8 mouse cellular contexts compared by ENCODE assay signal in the genomic region with DNA sequence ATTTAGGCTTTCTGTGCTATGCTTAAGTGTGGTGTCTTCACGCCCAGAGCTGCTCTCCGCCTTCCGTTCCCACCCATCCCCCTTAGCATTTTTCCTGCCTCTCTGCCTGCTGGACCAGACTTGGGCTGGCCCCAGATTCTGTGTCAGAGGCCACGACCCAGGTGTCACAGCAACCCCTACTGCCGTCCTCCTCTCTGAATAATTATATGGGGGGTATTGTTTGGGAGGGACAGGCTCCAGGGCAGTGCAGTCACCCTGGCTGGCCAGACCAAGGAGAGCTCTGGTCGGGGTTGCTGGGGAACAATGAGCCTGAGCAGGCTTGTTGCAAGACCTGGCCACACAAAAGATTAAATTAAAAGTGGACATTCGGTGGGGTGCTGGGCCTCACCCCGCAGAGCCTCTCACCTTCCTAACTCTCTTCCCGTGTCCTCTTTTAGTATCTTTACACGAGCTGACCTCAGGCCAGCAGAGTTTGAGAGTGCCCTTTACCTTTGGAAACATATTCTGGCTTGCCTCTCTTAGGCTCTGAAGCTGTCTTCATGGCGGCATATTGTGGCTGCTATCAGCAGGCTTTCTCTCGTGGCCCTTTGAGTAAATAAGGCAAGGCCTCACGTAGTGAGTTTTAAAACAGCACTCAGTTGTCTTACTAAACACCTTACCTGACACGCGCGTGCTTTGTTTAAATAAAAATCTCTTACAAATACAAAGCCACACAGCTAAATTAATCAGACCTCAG. TPM values are rescaled to one million over a fixed set of nuclear protein-coding genes. Genes with fewer than 3 reads are reported as not detected.
DNase-seq lines count a peak whose midpoint lies in the region; ATAC-seq and TF ChIP-seq lines count a peak whose summit lies in the region.

No protein-coding gene starts in this region.

- 14% methylated on average over 16 of the region's 16 CpGs for WGBS in forebrain, embryonic 10.5 days
- 15% methylated on average over 16 of the region's 16 CpGs for WGBS in forebrain, embryonic 13.5 days
- 41% methylated on average over 16 of the region's 16 CpGs for WGBS in heart, embryonic 15.5 days
- 39% methylated on average over 16 of the region's 16 CpGs for WGBS in liver, embryonic 11.5 days
- WGBS in forebrain, postnatal 0 days, result 32% methylated on average over 16 of the region's 16 CpGs

- H3K27ac ChIP-seq in forebrain, embryonic 10.5 days, result peak overlapping the region; percentile 88
- no peak overlapping the region for H3K27ac ChIP-seq in forebrain, embryonic 13.5 days
- H3K27ac ChIP-seq in heart, embryonic 15.5 days, result peak overlapping the region; percentile 46
- H3K27ac ChIP-seq in liver, embryonic 11.5 days (ENCODE audit: low read depth, low read length), result peak overlapping the region; percentile 43; the same call in 1 of the 2 replicates
- no peak overlapping the region for H3K27ac ChIP-seq in forebrain, postnatal 0 days (ENCODE audit: low read depth, low read length)

- peak; percentile 72 for DNase-seq in forebrain, embryonic 10.5 days (ENCODE audit: extremely low spot score, low spot score)
- peak; percentile 25 for DNase-seq in R1 (ENCODE audit: low read depth, low spot score)
- DNase-seq in liver, embryonic 11.5 days (ENCODE audit: low spot score), result no peak
- no peak for DNase-seq in B cell, adult 2 months
- no peak for DNase-seq in gastrocnemius, adult 18-20 months (ENCODE audit: low spot score)
- DNase-seq in forebrain, postnatal 0 days, result no peak

- no peak for TF ChIP-seq CTCF in forebrain, postnatal 0 days (IDR thresholded peaks at IDR 0.05; ENCODE audit: low read depth)

- no peak overlapping the region for H3K4me2 ChIP-seq in forebrain, embryonic 13.5 days
- no peak overlapping the region for H3K4me2 ChIP-seq in heart, embryonic 15.5 days
- peak overlapping the region; percentile 46; the same call in 1 of the 2 replicates for H3K4me2 ChIP-seq in liver, embryonic 11.5 days
- no peak overlapping the region for H3K4me2 ChIP-seq in forebrain, postnatal 0 days (ENCODE audit: low read depth)

- H3K4me3 ChIP-seq in forebrain, embryonic 10.5 days, result peak overlapping the region; percentile 25
- no peak overlapping the region for H3K4me3 ChIP-seq in forebrain, embryonic 13.5 days
- no peak overlapping the region for H3K4me3 ChIP-seq in heart, embryonic 15.5 days
- H3K4me3 ChIP-seq in liver, embryonic 11.5 days (ENCODE audit: low read depth, low read length), result no peak overlapping the region
- H3K4me3 ChIP-seq in forebrain, postnatal 0 days (ENCODE audit: low read depth, low read length), result no peak overlapping the region

- H3K36me3 ChIP-seq in forebrain, embryonic 10.5 days (replicated peaks), result peaks cover 37% of the 10 kb centered on the region
- H3K36me3 ChIP-seq in forebrain, embryonic 13.5 days (ENCODE audit: poor library complexity, severe bottlenecking), result no peaks in the 10 kb centered on the region
- no peaks in the 10 kb centered on the region for H3K36me3 ChIP-seq in heart, embryonic 15.5 days
- H3K36me3 ChIP-seq in liver, embryonic 11.5 days (ENCODE audit: control insufficient read depth, insufficient read depth, low read length), result no peaks in the 10 kb centered on the region
- no peaks in the 10 kb centered on the region for H3K36me3 ChIP-seq in forebrain, postnatal 0 days (ENCODE audit: insufficient read depth)

- peaks cover 73% of the 10 kb centered on the region for H3K4me1 ChIP-seq in forebrain, embryonic 10.5 days
- peaks cover 34% of the 10 kb centered on the region for H3K4me1 ChIP-seq in forebrain, embryonic 13.5 days
- peaks cover 21% of the 10 kb centered on the region for H3K4me1 ChIP-seq in heart, embryonic 15.5 days (replicated peaks)
- peaks cover 33% of the 10 kb centered on the region for H3K4me1 ChIP-seq in liver, embryonic 11.5 days (replicated peaks; ENCODE audit: control insufficient read depth, insufficient read depth, low read length)
- H3K4me1 ChIP-seq in forebrain, postnatal 0 days (ENCODE audit: insufficient read depth), result no peaks in the 10 kb centered on the region

- H3K9ac ChIP-seq in forebrain, embryonic 13.5 days, result no peak overlapping the region
- no peak overlapping the region for H3K9ac ChIP-seq in heart, embryonic 15.5 days
- H3K9ac ChIP-seq in liver, embryonic 11.5 days (ENCODE audit: low read depth, low read length), result no peak overlapping the region
- H3K9ac ChIP-seq in forebrain, postnatal 0 days, result no peak overlapping the region

- no peaks in the 10 kb centered on the region for H3K9me3 ChIP-seq in forebrain, embryonic 10.5 days
- no peaks in the 10 kb centered on the region for H3K9me3 ChIP-seq in forebrain, embryonic 13.5 days (replicated peaks)
- H3K9me3 ChIP-seq in heart, embryonic 15.5 days (replicated peaks), result no peaks in the 10 kb centered on the region
- H3K9me3 ChIP-seq in liver, embryonic 11.5 days (ENCODE audit: control insufficient read depth, low read length), result no peaks in the 10 kb centered on the region
- H3K9me3 ChIP-seq in forebrain, postnatal 0 days (ENCODE audit: low read length), result no peaks in the 10 kb centered on the region

- no peaks in the 10 kb centered on the region for H3K27me3 ChIP-seq in forebrain, embryonic 10.5 days (ENCODE audit: poor library complexity, severe bottlenecking)
- H3K27me3 ChIP-seq in forebrain, embryonic 13.5 days, result peaks cover 15% of the 10 kb centered on the region; the same call in 1 of the 2 replicates
- no peaks in the 10 kb centered on the region for H3K27me3 ChIP-seq in heart, embryonic 15.5 days
- H3K27me3 ChIP-seq in liver, embryonic 11.5 days (replicated peaks; ENCODE audit: control insufficient read depth, insufficient read depth, low read length), result no peaks in the 10 kb centered on the region
- H3K27me3 ChIP-seq in forebrain, postnatal 0 days (ENCODE audit: insufficient read depth, low read length), result peaks cover 4% of the 10 kb centered on the region; the same call in 1 of the 2 replicates

- no peak for ATAC-seq in forebrain, embryonic 13.5 days
- ATAC-seq in heart, embryonic 15.5 days (replicated peaks; ENCODE audit: insufficient number of reproducible peaks, insufficient read depth, low FRiP score, low read depth), result peak; percentile 31; the same call in 1 of the 2 replicates
- ATAC-seq in liver, embryonic 11.5 days (replicated peaks; ENCODE audit: low FRiP score), result peak; percentile 56
- ATAC-seq in forebrain, postnatal 0 days, result no peak

RNA-seq across cellular contexts. Expression of gene Pygo1, which starts 45.1 kb away (rescaled TPM):
- 5.2 and 5.5 TPM in 2 replicates for polyA plus RNA-seq in forebrain, embryonic 10.5 days (2016; fragmentation: Nextera tagmentation; extraction: Ambion mirVana)
- polyA plus RNA-seq in forebrain, embryonic 13.5 days (2015; fragmentation: Nextera tagmentation; extraction: Ambion mirVana), result 10.5 and 10.7 TPM in 2 replicates
- polyA plus RNA-seq in heart, embryonic 15.5 days (2015; fragmentation: Nextera tagmentation; extraction: Ambion mirVana), result 2.1 and 2.6 TPM in 2 replicates
- polyA plus RNA-seq in liver, embryonic 11.5 days (2014; fragmentation: Nextera tagmentation; extraction: Ambion mirVana), result 1.7 and 1.8 TPM in 2 replicates
- total RNA-seq in gastrocnemius, adult 18-20 months (2021), result 10 to 100 TPM; 14.6 to 14.9 TPM
- total RNA-seq in forebrain, postnatal 0 days (2014; rRNA removed), result 34.6 and 41.7 TPM in 2 replicates
- 5.7 and 9.6 TPM in 2 replicates for polyA plus RNA-seq in forebrain, postnatal 0 days (2015; fragmentation: Nextera tagmentation; extraction: Ambion mirVana)

Comparison
In these comparisons a context has a peak if more than half of its experiments do, and no peak if none do; other contexts are left out.
1. DNase-seq: peak in forebrain, embryonic 10.5 days (single experiment) and R1 (single experiment); none in liver, embryonic 11.5 days (single experiment), B cell, adult 2 months (0 of 2), gastrocnemius, adult 18-20 months (single experiment) and forebrain, postnatal 0 days (single experiment).
2. H3K27ac ChIP-seq: peak in forebrain, embryonic 10.5 days (single experiment), heart, embryonic 15.5 days (single experiment) and liver, embryonic 11.5 days (single experiment); none in forebrain, embryonic 13.5 days (single experiment) and forebrain, postnatal 0 days (single experiment).
3. ATAC-seq: peak in heart, embryonic 15.5 days (single experiment) and liver, embryonic 11.5 days (single experiment); none in forebrain, embryonic 13.5 days (single experiment) and forebrain, postnatal 0 days (single experiment).